Mouse (Mus musculus) ES-E14 (cell line): Measurements from ENCODE around the gene Gm10799.

Experiments used
- HCFC1 ChIP-seq: IDR thresholded peaks from 2 replicates; pipeline ENCODE4 v1.6.1; 2012; ENCODE audit warnings: low read length, inconsistent platforms, borderline replicate concordance; ENCODE audit not compliant: insufficient read depth
- MAFK ChIP-seq: IDR thresholded peaks from 2 replicates; pipeline ENCODE4 v1.6.1; 2014; ENCODE audit warnings: mild to moderate bottlenecking, low read depth, low read length, inconsistent platforms; ENCODE audit not compliant: insufficient read depth
- ZC3H11A ChIP-seq: IDR thresholded peaks from 2 replicates; pipeline ENCODE4 v1.6.1; 2012; ENCODE audit warnings: low read depth, mild to moderate bottlenecking, inconsistent platforms, low read length, borderline replicate concordance
- ZNF384 ChIP-seq: IDR thresholded peaks from 2 replicates; pipeline ENCODE4 v1.6.1; 2012; ENCODE audit warnings: low read depth, low read length, inconsistent platforms

DNA sequence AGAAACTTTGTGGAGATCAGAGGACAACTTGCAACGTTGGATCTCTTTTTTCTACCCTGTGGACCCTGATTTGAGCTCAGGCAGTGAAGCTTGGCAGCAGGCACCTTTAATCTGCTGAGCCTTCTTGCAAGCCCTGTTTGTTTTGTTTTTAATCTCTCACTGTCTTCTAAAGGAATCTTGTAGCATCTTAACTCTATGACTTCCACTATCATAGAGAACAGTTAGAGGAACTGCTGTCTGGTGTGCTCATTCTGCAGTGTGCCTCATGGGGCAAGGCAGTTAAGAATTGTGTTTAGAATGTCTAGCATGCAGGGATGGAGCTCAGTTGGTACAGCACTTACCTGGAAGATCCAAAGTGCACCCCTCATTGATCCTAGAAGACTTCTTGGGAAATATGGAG lies 31.6 kb upstream of the Gm10799 start:
- no peak for TF ChIP-seq HCFC1
- TF ChIP-seq ZNF384 = no peak
- no peak for TF ChIP-seq ZC3H11A
- no peak for TF ChIP-seq MAFK
